Mouse (Mus musculus) liver, embryonic 15.5 days (tissue): ENCODE measurements around the gene Spice1. TPM values are rescaled to one million over a fixed set of nuclear protein-coding genes. Genes with fewer than 3 reads are reported as not detected.

ENCODE experiments used
- ATAC-seq: fragments of 200-750 bp; cut with Nextera tagmentation; 2 replicates; pipeline ENCODE4 v1.8.0; 2017; ENCODE audit warnings: moderate number of reproducible peaks, mild to moderate bottlenecking, moderate library complexity; ENCODE audit not compliant: insufficient read depth
- H3K27ac ChIP-seq: fragments of 300-500 bp; sonication (generic); replicated peaks from 2 replicates; pipeline ENCODE4 v1.5.1; 2015; ENCODE audit warnings: mild to moderate bottlenecking, inconsistent platforms
- H3K27me3 ChIP-seq: fragments of 300-500 bp; sonication (generic); 2 replicates; pipeline ENCODE4 v1.6.1; 2015; ENCODE audit warnings: mild to moderate bottlenecking, inconsistent platforms
- H3K36me3 ChIP-seq: fragments of 300-500 bp; sonication (generic); replicated peaks from 2 replicates; pipeline ENCODE4 v1.6.1; 2015; ENCODE audit warnings: moderate library complexity, mild to moderate bottlenecking, inconsistent platforms
- H3K4me1 ChIP-seq: fragments of 300-500 bp; sonication (generic); replicated peaks from 2 replicates; pipeline ENCODE4 v1.6.1; 2015; ENCODE audit warnings: inconsistent platforms
- H3K4me2 ChIP-seq: fragments of 300-500 bp; sonication (generic); 2 replicates; pipeline ENCODE4 v1.6.1; 2015; ENCODE audit warnings: moderate library complexity, mild to moderate bottlenecking, inconsistent platforms
- H3K4me3 ChIP-seq: fragments of 300-500 bp; sonication (generic); replicated peaks from 2 replicates; pipeline ENCODE4 v1.5.1; 2015; ENCODE audit warnings: mild to moderate bottlenecking, inconsistent platforms
- H3K9ac ChIP-seq: fragments of 300-500 bp; sonication (generic); 2 replicates; pipeline ENCODE4 v1.6.1; 2015; ENCODE audit warnings: moderate library complexity, mild to moderate bottlenecking, inconsistent platforms
- H3K9me3 ChIP-seq: fragments of 300-500 bp; sonication (generic); replicated peaks from 2 replicates; pipeline ENCODE4 v1.6.1; 2016; ENCODE audit warnings: inconsistent platforms
- WGBS: fragments of 180-500 bp; shearing (Covaris S2); methylation state at CpG from one replicate; pipeline ENCODE4 v1.1.7; 2015; ENCODE audit warnings: mixed read lengths; ENCODE audit not compliant: insufficient replicate concordance; 5-methylcytosine and 5-hydroxymethylcytosine counted together
- polyA plus RNA-seq: library from polyadenylated mRNA; unstranded; fragments of >200 nt; fragmentation: Nextera tagmentation; extraction: Ambion mirVana; gene quantifications from 2 replicates; pipeline ENCODE4 v1.2.1, GENCODE M21; 2015

Spice1 gene
- polyA plus RNA-seq: 6.1 and 7.8 TPM in 2 replicates

DNA sequence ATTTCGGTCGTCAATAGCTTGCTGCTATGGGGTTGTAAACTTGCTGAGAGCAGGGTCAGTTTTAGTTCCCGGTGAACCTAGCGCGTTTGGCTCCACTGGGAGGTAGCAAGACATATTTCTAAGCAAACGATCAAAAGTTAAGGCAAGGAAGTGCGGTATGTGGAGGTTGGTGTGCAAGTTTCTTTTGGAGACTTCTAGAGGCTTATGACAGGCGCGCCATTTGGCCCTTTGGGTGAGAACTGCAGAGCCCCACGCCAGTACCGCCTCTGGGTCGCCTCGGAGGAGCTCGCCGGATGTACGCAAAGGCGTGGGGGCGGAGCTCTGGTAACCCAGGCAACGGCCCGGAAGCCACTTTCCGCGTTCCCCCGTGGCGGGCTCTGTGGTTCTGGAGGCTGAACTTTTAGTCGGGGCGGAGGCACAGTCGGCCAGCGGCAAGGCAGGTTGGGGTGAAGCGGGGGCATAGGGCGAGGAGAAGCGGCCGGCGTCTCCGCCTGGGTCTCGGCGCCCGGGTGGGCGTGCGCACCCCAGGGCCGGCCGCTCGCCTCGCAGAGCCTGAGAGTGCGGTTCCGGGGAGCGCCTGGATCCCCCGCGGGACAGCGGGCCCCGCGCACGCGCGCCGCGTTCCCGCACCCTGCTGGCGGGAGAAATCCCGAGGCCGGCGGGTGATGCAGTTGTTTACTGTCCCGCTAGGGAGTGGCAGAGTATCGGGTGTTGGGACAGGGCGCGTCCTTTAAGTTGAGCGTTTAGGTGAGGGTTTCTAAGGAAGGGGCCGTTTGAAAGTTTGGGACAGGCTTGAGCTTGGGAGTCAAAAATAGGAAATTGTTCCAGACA is at the start of gene Spice1:
Gene Spice1, plus strand, starts transcription at position 51 of the 831 bp plus-strand sequence.
- peak within 1 kb of the TSS; percentile 93 for H3K4me3 ChIP-seq
- peak within 1 kb of the TSS; percentile 85 for H3K4me2 ChIP-seq
- H3K9ac ChIP-seq: peak within 1 kb of the TSS; percentile 86
- H3K9me3 ChIP-seq: no peaks in the 10 kb centered on the region
- H3K4me1 ChIP-seq: peaks cover 32% of the 10 kb centered on the region
- no peaks in the 10 kb centered on the region for H3K27me3 ChIP-seq
- H3K36me3 ChIP-seq: no peaks in the 10 kb centered on the region
- peak within 1 kb of the TSS; percentile 98 for H3K27ac ChIP-seq
- peak; percentile 98 for ATAC-seq
- under 1% methylated on average over 67 of the region's 67 CpGs for WGBS

DNA sequence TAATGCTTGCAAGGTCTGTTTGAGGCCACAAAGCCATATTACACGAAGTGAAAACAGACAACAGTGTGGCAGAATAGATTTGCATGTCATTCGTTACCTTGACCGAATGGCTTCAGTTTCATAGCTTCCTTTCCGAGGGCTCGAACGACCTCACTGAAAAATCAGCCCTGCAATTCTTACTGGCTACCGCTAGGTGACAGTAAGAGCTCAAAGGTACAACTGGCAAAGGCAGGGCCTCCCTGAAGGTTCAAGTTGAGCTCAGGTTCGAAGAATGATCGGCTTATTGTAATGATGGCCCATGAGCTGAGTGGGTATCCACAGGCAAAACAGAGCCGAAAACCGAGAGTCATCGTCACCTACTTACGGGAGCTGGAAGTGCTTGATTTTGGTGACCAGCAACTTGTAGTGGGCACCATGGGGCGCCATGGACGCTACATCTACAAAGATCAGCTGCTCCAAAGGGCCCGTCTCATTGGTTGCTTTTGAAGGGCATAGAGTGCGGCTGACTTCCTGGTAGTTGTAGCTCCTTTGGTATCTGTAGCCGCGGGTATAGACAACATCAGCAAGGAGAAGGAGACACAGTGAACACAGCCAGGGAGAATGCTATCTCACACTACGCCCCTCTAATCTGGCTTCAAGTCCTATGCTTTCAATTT is 47.4 kb upstream of the Spice1 start:
- no peak overlapping the region for H3K4me2 ChIP-seq
- no peaks in the 10 kb centered on the region for H3K9me3 ChIP-seq
- no peak overlapping the region for H3K4me3 ChIP-seq
- WGBS: 65% methylated on average over 20 of the region's 20 CpGs
- no peaks in the 10 kb centered on the region for H3K4me1 ChIP-seq
- H3K27ac ChIP-seq: no peak overlapping the region
- H3K9ac ChIP-seq: no peak overlapping the region
- H3K36me3 ChIP-seq: no peaks in the 10 kb centered on the region
- no peak for ATAC-seq
- no peaks in the 10 kb centered on the region for H3K27me3 ChIP-seq

DNA sequence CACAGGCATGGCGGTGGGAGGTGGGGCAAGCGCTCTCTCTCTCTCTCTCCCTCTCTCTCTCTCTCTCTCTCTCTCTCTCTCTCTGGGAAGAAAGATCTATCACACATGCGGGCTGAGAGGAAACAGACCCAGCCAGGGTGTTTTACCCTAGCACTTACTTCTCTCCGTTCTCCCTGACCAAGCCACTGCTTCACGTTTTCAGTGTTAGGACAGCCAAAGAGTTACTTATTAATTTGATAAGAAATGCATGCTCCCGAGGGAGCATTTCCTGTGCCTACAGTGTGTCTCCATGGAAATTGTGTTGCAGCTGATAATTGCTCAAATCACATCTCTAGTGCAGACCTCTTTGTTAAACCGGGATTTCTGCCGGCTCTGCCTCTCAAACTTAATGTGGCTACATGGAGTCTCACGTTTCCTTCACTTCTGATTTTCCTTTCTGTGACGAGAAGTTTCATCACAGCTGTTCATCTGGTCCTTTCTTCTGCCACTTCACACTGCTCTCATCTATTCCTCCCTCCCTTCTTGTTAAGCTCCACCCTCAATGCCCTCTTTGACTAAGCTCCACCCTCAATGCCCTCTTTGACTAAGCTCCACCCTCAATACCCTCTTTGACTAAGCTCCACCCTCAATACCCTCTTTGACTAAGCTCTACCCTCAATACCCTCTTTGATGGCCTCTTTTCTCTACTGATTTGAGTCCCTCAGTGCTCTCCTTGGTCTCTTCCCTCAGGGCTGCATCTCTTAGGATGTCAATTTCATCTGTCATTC is 44.6 kb upstream of the Spice1 start:
- no peak overlapping the region for H3K9ac ChIP-seq
- no peak overlapping the region for H3K4me3 ChIP-seq
- 43% methylated on average over 10 of the region's 10 CpGs for WGBS
- H3K4me2 ChIP-seq: no peak overlapping the region; the same call in 1 of the 2 replicates
- no peaks in the 10 kb centered on the region for H3K4me1 ChIP-seq
- H3K27ac ChIP-seq: no peak overlapping the region
- H3K9me3 ChIP-seq: no peaks in the 10 kb centered on the region
- ATAC-seq: no peak
- no peaks in the 10 kb centered on the region for H3K36me3 ChIP-seq
- no peaks in the 10 kb centered on the region for H3K27me3 ChIP-seq

DNA sequence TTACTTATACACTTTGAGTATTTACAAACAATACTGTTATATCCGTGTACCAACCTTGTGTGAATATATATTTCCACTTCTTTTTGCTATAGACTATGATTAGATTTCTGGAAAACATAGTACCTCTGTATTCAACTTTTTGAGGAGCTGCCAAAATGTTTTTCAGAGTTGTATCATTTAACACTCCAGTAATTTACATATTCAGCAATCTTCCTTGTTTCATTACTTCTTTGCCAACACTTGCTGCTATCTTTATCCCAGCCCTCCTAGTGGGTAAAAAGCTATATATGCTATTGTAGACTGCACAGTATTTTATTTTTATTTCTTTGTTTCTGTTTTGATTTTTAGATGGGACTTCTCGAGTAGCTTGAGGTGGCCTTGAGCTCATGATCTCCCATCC is 43.1 kb upstream of the Spice1 start:
- no peaks in the 10 kb centered on the region for H3K27me3 ChIP-seq
- H3K4me2 ChIP-seq: no peak overlapping the region
- no peak overlapping the region for H3K27ac ChIP-seq
- ATAC-seq: no peak
- H3K9ac ChIP-seq: no peak overlapping the region
- H3K36me3 ChIP-seq: no peaks in the 10 kb centered on the region
- no peaks in the 10 kb centered on the region for H3K4me1 ChIP-seq
- no peaks in the 10 kb centered on the region for H3K9me3 ChIP-seq
- 38% methylated on average over 2 of the region's 2 CpGs for WGBS
- no peak overlapping the region for H3K4me3 ChIP-seq

GRCm38 (mm10) chr16:44305606-44306005 is 41.3 kb upstream of the Spice1 start:
- Histone ChIP-seq H3K4me3 (no peak overlapping the region), H3K4me1 (no peaks in the 10 kb centered on the region), H3K27ac (no peak overlapping the region), H3K9me3 (no peaks in the 10 kb centered on the region), H3K36me3 (no peaks in the 10 kb centered on the region), H3K4me2 (no peak overlapping the region), H3K9ac (no peak overlapping the region), H3K27me3 (no peaks in the 10 kb centered on the region)
- WGBS: 34% methylated on average over 3 of the region's 3 CpGs
- no peak for ATAC-seq

DNA sequence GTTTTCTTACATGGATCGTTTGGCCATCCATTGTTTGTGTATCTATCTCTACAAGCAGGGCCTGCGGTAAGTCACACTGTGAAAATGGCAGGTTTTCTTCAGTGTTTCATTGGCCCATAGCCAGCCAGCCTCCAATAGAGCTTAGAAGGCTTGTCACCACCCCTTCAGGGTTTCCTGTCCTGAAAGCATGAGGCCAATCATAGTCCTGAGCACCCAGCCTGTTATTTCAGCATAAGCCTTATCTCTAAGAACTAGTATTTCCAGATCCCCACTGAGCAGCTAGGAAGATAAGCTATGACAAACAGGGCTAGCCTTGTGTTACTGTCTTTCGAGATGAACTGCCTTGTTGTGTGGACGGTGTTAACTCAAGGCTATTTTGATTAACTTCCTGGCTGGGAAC is 33.5 kb upstream of the Spice1 start:
- whole genome bisulfite sequencing: 17% methylated on average over 4 of the region's 4 CpGs
- Histone ChIP-seq H3K27ac (no peak overlapping the region), H3K4me2 (no peak overlapping the region)

DNA sequence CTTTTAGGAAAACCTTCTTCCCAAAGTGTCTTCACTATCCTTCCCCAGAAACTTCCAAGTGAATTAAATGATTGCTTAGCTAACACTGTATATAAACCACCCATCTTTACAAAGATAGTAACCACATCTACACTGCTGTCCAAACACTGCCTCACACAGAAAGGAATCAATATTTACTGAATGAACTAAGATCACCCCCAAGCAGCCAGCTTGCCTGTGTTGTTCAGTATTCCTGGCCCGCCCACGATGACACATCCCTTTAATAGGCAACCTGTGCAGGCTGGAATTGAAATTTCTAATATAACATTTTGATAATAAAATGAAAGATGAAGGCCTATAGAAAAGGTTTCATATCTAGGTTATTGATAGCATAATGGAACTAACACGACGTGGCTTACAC is 30.6 kb upstream of the Spice1 start:
- H3K4me3 ChIP-seq: no peak overlapping the region
- 76% methylated on average over 4 of the region's 4 CpGs for WGBS
- no peak for ATAC-seq
- no peak overlapping the region for H3K27ac ChIP-seq
- H3K9me3 ChIP-seq: no peaks in the 10 kb centered on the region
- H3K4me2 ChIP-seq: no peak overlapping the region
- H3K4me1 ChIP-seq: no peaks in the 10 kb centered on the region
- no peaks in the 10 kb centered on the region for H3K36me3 ChIP-seq
- no peaks in the 10 kb centered on the region for H3K27me3 ChIP-seq
- H3K9ac ChIP-seq: no peak overlapping the region

More for the DNA sequence above, 33.5 kb upstream of the Spice1 start:
- no peaks in the 10 kb centered on the region for H3K4me1 ChIP-seq
- H3K36me3 ChIP-seq: no peaks in the 10 kb centered on the region
- 0 out of 2 replicates have a peak, but pooled peaks have one; percentile 31 for ATAC-seq
- H3K27me3 ChIP-seq: no peaks in the 10 kb centered on the region
- no peak overlapping the region for H3K4me3 ChIP-seq
- no peak overlapping the region for H3K9ac ChIP-seq
- no peaks in the 10 kb centered on the region for H3K9me3 ChIP-seq

GRCm38 (mm10) chr16:44320232-44320631 is 26.7 kb upstream of the Spice1 start:
- WGBS: 81% methylated on average over 3 of the region's 3 CpGs
- Histone ChIP-seq H3K9ac (no peak overlapping the region), H3K4me3 (no peak overlapping the region), H3K36me3 (no peaks in the 10 kb centered on the region), H3K9me3 (no peaks in the 10 kb centered on the region), H3K4me1 (no peaks in the 10 kb centered on the region), H3K27ac (no peak overlapping the region), H3K27me3 (no peaks in the 10 kb centered on the region), H3K4me2 (no peak overlapping the region)
- no peak for ATAC-seq

DNA sequence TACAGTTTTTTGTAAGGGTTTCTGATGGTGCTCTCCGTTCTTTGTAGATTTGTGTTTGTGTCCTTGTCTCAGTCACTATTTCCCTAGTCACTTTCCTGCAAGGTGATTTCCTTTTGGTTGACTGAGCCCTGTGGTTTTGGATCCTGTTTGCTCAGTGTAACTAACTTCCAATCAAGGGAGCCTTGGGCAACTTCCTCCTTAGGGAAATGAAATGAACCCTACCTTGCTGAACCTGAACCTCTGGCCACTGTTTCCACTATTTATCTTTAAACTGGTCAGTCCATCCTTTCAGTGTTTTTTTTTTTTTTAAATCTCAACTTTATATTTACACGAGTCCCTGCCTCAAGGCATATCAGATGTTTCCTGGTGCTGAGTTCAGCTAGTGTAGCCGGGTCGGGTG is 18.3 kb upstream of the Spice1 start:
- Histone ChIP-seq H3K27ac (no peak overlapping the region), H3K4me1 (peaks cover 12% of the 10 kb centered on the region), H3K4me3 (no peak overlapping the region), H3K27me3 (peaks cover 32% of the 10 kb centered on the region), H3K4me2 (no peak overlapping the region), H3K9ac (no peak overlapping the region), H3K36me3 (no peaks in the 10 kb centered on the region), H3K9me3 (no peaks in the 10 kb centered on the region)
- no peak for ATAC-seq
- WGBS: 35% methylated on average over 4 of the region's 4 CpGs

- no peaks in the 10 kb centered on the region for H3K9me3 ChIP-seq
- H3K27ac ChIP-seq: no peak overlapping the region
- WGBS: 75% methylated on average over 9 of the region's 9 CpGs
- no peak for ATAC-seq
- no peak overlapping the region for H3K4me2 ChIP-seq
- H3K4me3 ChIP-seq: no peak overlapping the region
- H3K27me3 ChIP-seq: peaks cover 42% of the 10 kb centered on the region
- H3K36me3 ChIP-seq: no peaks in the 10 kb centered on the region
- H3K4me1 ChIP-seq: peaks cover 12% of the 10 kb centered on the region
- no peak overlapping the region for H3K9ac ChIP-seq
Measured at GRCm38 (mm10) chr16:44330657-44331056, 16.3 kb upstream of the Spice1 start.

DNA sequence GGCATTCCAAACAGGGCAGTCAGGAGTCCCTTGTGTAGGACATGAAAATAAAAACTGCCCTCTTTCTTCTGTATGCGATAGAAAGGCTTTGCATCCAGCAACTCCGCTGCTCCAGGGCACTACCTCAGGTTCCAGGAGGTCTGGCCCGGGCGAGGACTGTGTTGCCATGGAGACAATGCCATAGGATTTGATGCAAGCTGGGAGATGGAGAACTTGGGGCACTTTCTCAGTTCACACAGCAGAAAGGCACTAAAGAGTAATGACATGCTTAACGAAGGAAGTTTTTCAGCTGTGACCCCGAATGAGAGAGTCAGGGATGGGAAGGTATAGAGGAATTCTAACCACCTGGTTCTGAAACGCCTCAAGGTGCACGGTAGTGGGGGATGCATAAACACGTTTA is 15.8 kb upstream of the Spice1 start:
- no peak overlapping the region for H3K4me2 ChIP-seq
- H3K4me3 ChIP-seq: no peak overlapping the region
- H3K9ac ChIP-seq: no peak overlapping the region
- peaks cover 42% of the 10 kb centered on the region for H3K27me3 ChIP-seq
- H3K27ac ChIP-seq: no peak overlapping the region
- H3K36me3 ChIP-seq: no peaks in the 10 kb centered on the region
- H3K4me1 ChIP-seq: peaks cover 12% of the 10 kb centered on the region
- no peaks in the 10 kb centered on the region for H3K9me3 ChIP-seq
- ATAC-seq: no peak
- WGBS: 36% methylated on average over 9 of the region's 9 CpGs
